Mouse (Mus musculus): Measurements from ENCODE around the gene Nat9.

DNA sequence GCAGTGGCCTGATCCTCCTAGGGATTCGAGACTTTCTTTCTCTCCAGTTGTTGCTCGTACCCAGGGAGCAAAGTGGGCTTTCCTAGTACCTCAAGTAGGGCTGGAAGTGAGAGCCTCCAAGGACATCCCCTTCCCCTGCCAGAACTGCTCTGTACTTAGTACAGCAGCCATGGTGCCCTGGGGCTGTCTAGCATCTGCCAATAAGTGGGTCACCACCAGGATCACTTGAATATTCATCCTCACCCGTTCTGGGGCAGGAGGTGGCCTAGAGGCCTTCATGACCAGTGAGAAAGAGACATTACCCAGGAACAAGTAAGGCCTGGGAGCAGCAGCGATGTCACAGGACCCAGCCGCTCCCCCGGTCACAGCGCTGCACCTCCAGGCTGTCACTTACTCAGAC lies 22.3 kb upstream of the Nat9 start:
- TF ChIP-seq CTCF (conservative IDR thresholded peaks at IDR 0.05; ENCODE audit: low read length) (no peak), POU5F1 (IDR thresholded peaks at IDR 0.05; ENCODE audit: borderline replicate concordance, low read length) (no peak), NANOG (IDR thresholded peaks at IDR 0.05; ENCODE audit: borderline replicate concordance, low read length) (no peak)

All from E14TG2a.4 (cell line).